Mouse (Mus musculus) ES-E14 (cell line): Measurements from ENCODE around the gene Gpr26. TPM values are rescaled to one million over a fixed set of nuclear protein-coding genes. Genes with fewer than 3 reads are reported as not detected.

Source experiments
- DNase-seq: peaks from one replicate; pipeline ENCODE4 v3.0.0-alpha.2; 2013; ENCODE audit warnings: low read depth, low spot score
- H3K27ac ChIP-seq: 2 replicates; pipeline ENCODE4 v1.5.1; 2012; ENCODE audit warnings: low read depth, mild to moderate bottlenecking, low read length, moderate library complexity, mixed read lengths; ENCODE audit not compliant: poor library complexity, insufficient read depth, severe bottlenecking
- H3K36me3 ChIP-seq: 2 replicates; pipeline ENCODE4 v1.6.1; 2012; ENCODE audit warnings: mild to moderate bottlenecking, low read length, moderate library complexity, mixed read lengths; ENCODE audit not compliant: control insufficient read depth, poor library complexity, insufficient read depth, severe bottlenecking
- H3K4me1 ChIP-seq, 2 experiments: fragments of 150-350 bp in 1 of 2; sonication (generic) in 1 of 2; 2 replicates each; pipeline ENCODE4 v1.6.1; 2012; ENCODE audit warnings: low read length in 2 of 2, mild to moderate bottlenecking in 1 of 2, mixed read lengths in 1 of 2; ENCODE audit not compliant: control insufficient read depth in 2 of 2, insufficient read depth in 2 of 2, poor library complexity in 1 of 2
- H3K4me3 ChIP-seq, 2 experiments: fragments of 150-350 bp in 1 of 2; sonication (generic) in 1 of 2; 2 replicates each; pipeline ENCODE4 v1.5.1; 2012; ENCODE audit warnings: low read length in 2 of 2, low read depth in 1 of 2, mild to moderate bottlenecking in 1 of 2, mixed read lengths in 1 of 2; ENCODE audit not compliant: insufficient read depth in 1 of 2, poor library complexity in 1 of 2, severe bottlenecking in 1 of 2
- H3K9ac ChIP-seq: 2 replicates; pipeline ENCODE4 v1.6.1; 2012; ENCODE audit warnings: low read depth, mild to moderate bottlenecking, low read length, mixed read lengths; ENCODE audit not compliant: poor library complexity, insufficient read depth, severe bottlenecking
- H3K9me3 ChIP-seq: fragments of 150-350 bp; sonication (generic); 2 replicates; pipeline ENCODE4 v1.6.1; 2012; ENCODE audit warnings: low read depth, mild to moderate bottlenecking, low read length; ENCODE audit not compliant: control insufficient read depth, insufficient read depth
- CHD2 ChIP-seq: IDR thresholded peaks from 2 replicates; pipeline ENCODE4 v1.6.1; 2014; ENCODE audit warnings: mild to moderate bottlenecking, low read depth, low read length, inconsistent platforms
- HCFC1 ChIP-seq: IDR thresholded peaks from 2 replicates; pipeline ENCODE4 v1.6.1; 2012; ENCODE audit warnings: low read length, inconsistent platforms, borderline replicate concordance; ENCODE audit not compliant: insufficient read depth
- MAFK ChIP-seq: IDR thresholded peaks from 2 replicates; pipeline ENCODE4 v1.6.1; 2014; ENCODE audit warnings: mild to moderate bottlenecking, low read depth, low read length, inconsistent platforms; ENCODE audit not compliant: insufficient read depth
- ZC3H11A ChIP-seq: IDR thresholded peaks from 2 replicates; pipeline ENCODE4 v1.6.1; 2012; ENCODE audit warnings: low read depth, mild to moderate bottlenecking, inconsistent platforms, low read length, borderline replicate concordance
- ZNF384 ChIP-seq: IDR thresholded peaks from 2 replicates; pipeline ENCODE4 v1.6.1; 2012; ENCODE audit warnings: low read depth, low read length, inconsistent platforms
- in situ Hi-C, 2 experiments: fragments of 600-800 bp; cut with MboI; formaldehyde crosslinking; loops; one replicate each; pipeline ENCODE4 v1.15.1; 2025; ENCODE audit warnings: low sequenced_read_pairs in 2 of 2, inconsistent platforms in 1 of 2; ENCODE audit not compliant: unreplicated experiment in 2 of 2
- total RNA-seq: library from RNA; depleted of rRNA; stranded (reverse); fragments of 300-350 nt; gene quantifications from 2 replicates; pipeline ENCODE4 v1.2.3, GENCODE M21; 2012; rRNA removed

The Gpr26 gene
- total RNA-seq, 1 experiment, result 0.04 TPM

GRCm38 (mm10) chr7:132031940-132032531 lies 65.8 kb downstream of the Gpr26 start:
- no peaks in the 10 kb centered on the region for H3K9me3 ChIP-seq
- no peaks in the 10 kb centered on the region for H3K36me3 ChIP-seq
- H3K4me3 ChIP-seq, result no peak overlapping the region
- H3K9ac ChIP-seq, result no peak overlapping the region
- in situ Hi-C loops, result no loop called here
- no peaks in the 10 kb centered on the region for H3K4me1 ChIP-seq
- no peak overlapping the region for H3K27ac ChIP-seq
- DNase-seq, result no peak
- TF ChIP-seq ZC3H11A, result no peak
- TF ChIP-seq ZNF384, result no peak
- no peak for TF ChIP-seq HCFC1
- TF ChIP-seq MAFK, result no peak
- no peak for TF ChIP-seq CHD2

Other genes with a start within 250 kb of the Gpr26 start
- 0.76 and 1.2 TPM in 2 replicates for gene Cpxm2, start 188.3 kb downstream of the Gpr26 start, total RNA-seq